Mouse (Mus musculus) monocyte, adult 5-6 weeks (primary cell): ENCODE measurements around the gene Trim65. TPM values are rescaled to one million over a fixed set of nuclear protein-coding genes. Genes with fewer than 3 reads are reported as not detected.

Experiments
- ATAC-seq: fragments of 153-309, 156-312 bp; replicated peaks from 2 replicates; pipeline ENCODE4 v1.8.0; 2017; ENCODE audit warnings: mild to moderate bottlenecking; ENCODE audit not compliant: low TSS enrichment, insufficient number of reproducible peaks, severe bottlenecking, poor library complexity, low FRiP score
- total RNA-seq: library from RNA; stranded (forward); fragments of 200-1000, 200-491, 200-594 nt; gene quantifications from 3 replicates; pipeline ENCODE4 v1.2.3, GENCODE M21; 2017

Trim65 gene
- total RNA-seq = 13.9 to 23.1 TPM (median 20.1 TPM) in 3 replicates

GRCm38 (mm10) chr11:116130488-116131205 lies at the start of gene Trim65:
Gene Trim65, minus strand, starts transcription at chr11:116131128.
- peak; percentile 84 for ATAC-seq

- no peak for ATAC-seq
These were observed 47.6 kb upstream of the Trim65 start for GRCm38 (mm10) chr11:116178411-116179121.

GRCm38 (mm10) chr11:116176010-116176409 lies 45.1 kb upstream of the Trim65 start:
- ATAC-seq = no peak

- no peak for ATAC-seq
These were observed 44.0 kb upstream of the Trim65 start for GRCm38 (mm10) chr11:116174775-116175448.

GRCm38 (mm10) chr11:116171959-116172358 lies 41.0 kb upstream of the Trim65 start:
- ATAC-seq = no peak

- ATAC-seq = no peak
These were observed 39.3 kb upstream of the Trim65 start for GRCm38 (mm10) chr11:116170003-116170800.

- no peak for ATAC-seq
These were observed 38.3 kb upstream of the Trim65 start for GRCm38 (mm10) chr11:116169214-116169613.

GRCm38 (mm10) chr11:116167884-116168439 lies 37.0 kb upstream of the Trim65 start, which contains the start of gene Fbf1:
Gene Fbf1, minus strand, starts transcription at chr11:116168166.
- peak; percentile 100 for ATAC-seq

DNA sequence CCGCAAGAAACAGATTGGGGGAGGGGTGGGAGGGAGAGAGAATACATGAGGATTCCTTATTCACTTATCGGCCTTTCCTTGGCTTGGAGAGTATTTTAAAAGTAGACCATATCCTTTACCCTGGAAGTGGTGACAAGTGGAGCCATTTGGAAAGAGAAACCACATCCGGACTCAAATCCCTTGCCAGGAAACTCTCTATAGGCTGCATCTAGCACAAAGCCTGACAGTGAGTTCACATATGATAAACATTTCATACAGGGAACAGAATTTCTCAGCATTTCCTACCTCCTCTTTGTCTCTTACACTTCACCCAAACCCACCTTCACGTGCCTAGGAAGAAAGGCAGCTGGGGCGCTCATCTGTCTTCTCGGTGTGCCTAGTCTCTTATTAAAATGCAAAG lies 36.3 kb upstream of the Trim65 start:
- no peak for ATAC-seq

DNA sequence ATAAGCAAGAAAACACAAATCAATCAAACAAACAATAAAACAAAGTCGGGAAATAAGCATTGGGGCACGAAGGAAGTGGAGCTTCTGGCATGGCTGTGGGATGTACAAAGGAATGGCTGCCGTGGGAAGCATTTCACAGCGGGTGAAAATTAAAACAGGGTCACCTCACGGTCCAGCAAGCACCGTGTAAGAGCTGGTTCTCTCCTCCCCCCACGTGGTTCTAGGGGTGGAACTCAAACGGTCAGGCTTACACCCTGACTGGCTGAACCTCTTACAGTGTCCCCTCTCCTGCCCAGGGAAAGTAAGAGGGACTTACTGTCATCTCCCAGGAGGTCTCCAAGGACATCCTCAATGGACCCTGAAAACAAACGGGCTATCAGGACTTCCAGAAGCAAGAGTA lies 32.1 kb upstream of the Trim65 start:
- ATAC-seq = no peak

DNA sequence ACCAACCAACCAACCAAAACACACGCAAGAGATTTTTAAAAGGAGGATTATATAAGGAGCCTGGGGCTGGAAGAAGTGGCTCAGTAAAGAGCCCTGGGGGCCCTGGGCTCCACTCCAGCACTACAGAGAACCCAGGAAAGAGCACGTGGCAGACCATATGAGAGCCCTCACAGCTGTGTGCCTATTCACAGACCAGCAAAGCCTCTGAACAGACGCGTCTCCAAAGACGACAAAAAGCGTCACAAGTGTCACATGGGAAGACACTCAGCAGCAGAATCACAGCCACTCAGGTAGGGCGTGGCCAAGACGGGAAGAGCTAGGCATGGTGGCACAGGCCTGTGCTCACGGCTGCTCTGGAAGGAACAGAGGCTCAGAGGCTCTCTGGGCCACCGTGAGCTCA lies 31.2 kb upstream of the Trim65 start:
- ATAC-seq = no peak

DNA sequence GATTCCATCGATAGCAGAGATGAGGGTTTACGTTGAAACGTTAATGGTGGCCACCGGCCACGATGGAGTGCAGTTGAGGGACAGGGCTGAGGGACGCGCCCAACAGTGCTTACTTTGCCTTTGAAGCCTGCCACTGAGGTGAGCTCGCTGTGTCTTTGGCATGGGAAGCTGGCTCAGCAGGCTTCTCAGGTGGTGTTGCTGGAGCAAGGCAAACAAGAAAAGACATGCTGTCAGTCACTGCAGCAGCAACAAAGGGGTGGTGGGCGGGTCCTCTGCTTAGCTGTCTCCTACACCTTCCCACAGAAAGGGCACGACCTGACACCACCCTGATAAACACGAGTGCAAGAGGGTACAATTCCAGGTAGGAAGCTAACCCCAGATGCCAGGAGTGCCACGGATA lies 30.4 kb upstream of the Trim65 start:
- ATAC-seq = no peak

DNA sequence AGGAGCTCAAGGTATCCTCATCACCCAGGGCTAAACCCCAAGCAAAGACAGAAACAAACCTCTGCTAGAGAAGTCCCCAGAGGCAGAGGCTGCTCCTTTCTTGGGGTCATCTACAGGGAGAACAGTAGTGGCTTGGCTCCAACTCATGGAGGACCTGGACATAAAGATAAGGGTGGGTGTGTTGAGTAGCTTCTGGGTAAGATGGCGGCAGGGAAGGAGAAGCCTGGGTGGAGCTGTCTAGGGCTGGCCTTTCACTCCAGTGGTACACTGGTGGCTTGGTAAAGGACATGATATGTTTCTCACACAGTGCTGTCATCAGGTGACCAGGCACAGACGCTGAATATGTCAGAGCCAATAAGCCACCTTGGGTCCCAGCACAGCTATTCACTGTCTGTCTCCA lies 20.0 kb upstream of the Trim65 start:
- ATAC-seq = no peak

GRCm38 (mm10) chr11:116149341-116149740 lies 18.4 kb upstream of the Trim65 start:
- no peak for ATAC-seq

DNA sequence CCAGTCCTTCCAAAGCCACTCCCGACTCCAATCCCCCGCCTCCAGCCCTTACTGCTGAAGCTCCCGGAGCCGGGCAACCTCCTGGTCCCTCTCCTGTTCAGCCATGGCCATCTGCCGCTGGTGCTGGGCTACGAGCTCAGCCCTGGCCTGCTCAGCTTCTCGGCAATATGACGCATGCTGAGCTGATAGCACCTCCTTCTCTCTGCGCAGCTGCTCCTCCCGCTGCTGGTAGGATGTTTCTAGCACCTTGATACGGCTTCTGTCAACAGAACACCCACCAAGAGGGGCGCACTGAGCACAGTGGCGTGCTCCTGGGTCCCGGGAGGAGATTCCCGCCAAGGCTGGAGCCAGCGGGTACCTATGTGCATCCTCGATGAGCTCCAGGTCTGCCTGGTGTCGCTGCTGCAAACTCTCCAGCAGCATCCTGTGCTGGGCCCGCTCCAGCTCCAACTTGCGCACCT lies 17.9 kb upstream of the Trim65 start:
- no peak for ATAC-seq

DNA sequence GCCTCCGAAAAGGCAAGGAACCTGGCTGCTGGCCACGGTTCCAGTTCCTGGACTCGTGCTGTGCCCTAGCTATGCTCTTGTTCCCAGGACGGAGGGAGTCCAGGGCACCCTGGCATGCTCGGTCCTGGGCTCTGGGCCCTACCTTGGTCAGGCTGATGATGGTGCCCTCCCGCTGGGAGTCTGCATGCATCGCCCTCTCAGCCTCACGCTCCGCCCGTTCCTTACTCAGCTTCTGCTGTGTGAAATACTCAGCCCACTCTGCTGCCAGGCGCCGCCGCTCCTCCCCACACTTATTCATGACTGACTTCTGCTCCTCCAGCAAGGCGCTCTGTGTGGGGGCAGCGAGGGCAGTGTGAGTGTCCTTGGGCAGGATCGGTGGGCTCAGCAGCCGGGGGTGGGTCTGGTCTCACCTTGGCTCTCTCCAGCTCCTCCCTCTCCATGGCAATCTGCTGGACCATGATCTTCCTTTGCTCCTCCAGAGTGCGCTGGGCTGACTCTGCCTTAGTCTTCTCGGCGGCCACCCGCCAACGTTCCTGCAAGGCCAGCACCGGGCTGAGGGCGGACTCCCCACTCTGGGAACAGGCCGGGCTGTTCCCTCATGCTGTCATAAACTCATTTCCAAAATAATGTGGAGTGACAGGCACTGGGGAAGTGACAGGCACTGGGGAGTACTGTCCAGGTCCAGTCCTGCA lies 15.5 kb upstream of the Trim65 start:
- ATAC-seq = no peak

DNA sequence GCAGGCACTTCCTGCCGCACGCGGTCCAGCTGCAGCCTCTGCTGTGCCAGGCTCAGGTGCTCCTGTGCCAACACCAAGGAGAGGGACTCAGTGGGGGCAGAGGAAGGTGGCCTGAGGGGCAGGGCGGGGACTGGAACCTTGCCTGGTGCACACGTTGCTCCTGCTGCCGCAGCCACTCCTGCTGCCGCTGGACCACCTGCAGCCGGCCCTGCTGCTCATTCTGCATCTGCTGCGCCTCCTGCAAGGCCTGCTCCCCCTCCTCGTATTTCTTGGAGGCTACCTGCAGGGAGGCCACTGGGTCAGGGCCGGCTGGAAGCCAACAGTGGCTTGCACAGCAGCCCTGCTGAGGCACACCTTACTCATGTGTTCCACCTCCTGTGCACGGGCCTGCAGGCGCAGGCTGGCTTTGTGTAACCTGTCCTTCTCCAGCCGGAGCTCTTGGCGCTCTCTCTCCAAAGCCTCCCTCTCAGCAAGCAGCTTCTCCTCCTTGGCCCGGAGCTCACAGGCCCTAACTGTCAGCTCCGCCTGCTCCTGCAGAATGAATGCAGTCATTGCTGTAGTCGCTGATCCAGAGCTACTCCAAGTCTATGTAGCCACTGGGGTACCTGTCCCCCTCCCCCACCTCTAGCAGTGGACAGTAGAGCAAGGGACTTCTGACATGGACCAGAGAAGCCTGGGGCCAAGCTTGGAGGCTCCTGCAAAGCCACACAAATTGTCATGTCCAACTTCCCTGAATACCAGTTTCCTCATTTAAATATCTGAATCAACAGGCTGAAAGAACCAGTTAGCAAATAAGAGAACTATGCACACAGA lies 14.8 kb upstream of the Trim65 start:
- ATAC-seq = no peak; the same call in 1 of the 2 replicates
